Mouse (Mus musculus): ENCODE measurements around the gene Xpr1.

DNA sequence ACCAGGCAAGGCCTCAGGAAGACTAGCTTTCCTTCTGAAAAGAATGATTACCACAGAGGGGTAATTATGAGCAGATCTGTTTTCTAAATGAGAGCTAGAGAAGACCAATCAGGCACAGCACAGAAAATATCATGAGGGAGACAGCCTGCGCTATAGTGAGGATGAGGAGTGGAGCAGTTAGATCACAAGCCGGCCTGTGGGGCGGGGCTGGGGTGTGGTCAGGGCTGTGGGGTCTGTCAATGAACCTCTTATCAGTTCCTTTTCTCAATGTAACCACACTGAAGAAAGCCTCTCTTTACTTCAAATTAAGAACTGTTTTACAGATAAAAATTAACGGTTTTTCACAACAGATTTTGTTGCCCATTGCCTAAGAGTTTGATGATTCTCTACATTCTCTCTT, 65.7 kb downstream of the Xpr1 start:
- TF ChIP-seq CTCF (IDR thresholded peaks at IDR 0.05; ENCODE audit: control insufficient read depth, insufficient read depth, insufficient replicate concordance, low read depth, low read length) (no peak), POLR2A (IDR thresholded peaks at IDR 0.05; ENCODE audit: control insufficient read depth, low read depth, low read length) (no peak)

Measured in testis, adult 2 months (tissue).